Comparison of ENCODE assay signal across 8 mouse cellular contexts in the genomic region with DNA sequence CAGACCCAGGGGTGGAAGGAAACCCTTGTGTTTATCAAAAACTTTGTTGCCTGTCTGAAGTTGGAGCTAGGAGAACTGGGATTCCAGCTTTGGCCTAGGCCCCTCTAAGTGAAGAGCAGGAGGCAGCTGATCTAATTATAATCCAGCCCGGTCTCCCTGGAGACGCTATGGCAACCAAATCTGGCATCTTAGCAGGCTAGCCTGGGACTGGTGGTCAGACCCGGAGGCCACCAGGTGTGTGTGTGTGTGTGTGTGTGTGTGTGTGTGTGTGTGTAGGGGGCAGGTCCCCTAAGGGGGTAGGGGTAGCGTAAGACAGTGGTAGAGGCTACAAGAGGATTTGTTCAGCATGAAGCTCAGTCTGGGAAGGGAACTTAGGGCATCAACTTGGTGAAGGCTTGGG. TPM values are rescaled to one million over a fixed set of nuclear protein-coding genes. Genes with fewer than 3 reads are reported as not detected.
A peak's percentile ranks its signal among the peaks of the same experiment; 100 is the strongest.
DNase-seq lines count a peak whose midpoint lies in the region; ATAC-seq lines count a peak whose summit lies in the region.

No protein-coding gene starts in this region.

- 0 out of 2 replicates have a peak overlapping the region, but pooled peaks have one; percentile 53 for H3K4me3 ChIP-seq in embryonic facial prominence, embryonic 12.5 days
- H3K4me3 ChIP-seq in hindbrain, embryonic 13.5 days = peak overlapping the region; percentile 64; the same call in 1 of the 2 replicates
- H3K4me3 ChIP-seq in liver, embryonic 15.5 days (replicated peaks) = no peak overlapping the region

- peaks cover 14% of the 10 kb centered on the region for H3K36me3 ChIP-seq in embryonic facial prominence, embryonic 12.5 days
- H3K36me3 ChIP-seq in hindbrain, embryonic 13.5 days = peaks cover 23% of the 10 kb centered on the region
- peaks cover 3% of the 10 kb centered on the region; the same call in 1 of the 2 replicates for H3K36me3 ChIP-seq in liver, embryonic 15.5 days (replicated peaks)

- peak overlapping the region; percentile 27; the same call in 1 of the 2 replicates for H3K9ac ChIP-seq in embryonic facial prominence, embryonic 12.5 days
- H3K9ac ChIP-seq in hindbrain, embryonic 13.5 days = peak overlapping the region; percentile 85
- 0 out of 2 replicates have a peak overlapping the region, but pooled peaks have one; percentile 32 for H3K9ac ChIP-seq in liver, embryonic 15.5 days

- peaks cover 38% of the 10 kb centered on the region for H3K4me1 ChIP-seq in embryonic facial prominence, embryonic 12.5 days
- H3K4me1 ChIP-seq in hindbrain, embryonic 13.5 days (replicated peaks) = peaks cover 52% of the 10 kb centered on the region
- peaks cover 43% of the 10 kb centered on the region for H3K4me1 ChIP-seq in liver, embryonic 15.5 days (replicated peaks)

- peak overlapping the region; percentile 65 for H3K4me2 ChIP-seq in embryonic facial prominence, embryonic 12.5 days (replicated peaks)
- peak overlapping the region; percentile 72 for H3K4me2 ChIP-seq in hindbrain, embryonic 13.5 days
- H3K4me2 ChIP-seq in liver, embryonic 15.5 days = peak overlapping the region; percentile 92

- H3K9me3 ChIP-seq in embryonic facial prominence, embryonic 12.5 days = no peaks in the 10 kb centered on the region
- H3K9me3 ChIP-seq in hindbrain, embryonic 13.5 days = no peaks in the 10 kb centered on the region
- H3K9me3 ChIP-seq in liver, embryonic 15.5 days (replicated peaks) = no peaks in the 10 kb centered on the region

- WGBS in embryonic facial prominence, embryonic 12.5 days = 39% methylated on average over 4 of the region's 4 CpGs
- WGBS in hindbrain, embryonic 13.5 days = 24% methylated on average over 4 of the region's 4 CpGs
- WGBS in liver, embryonic 15.5 days (ENCODE audit: insufficient replicate concordance) = 77% methylated on average over 4 of the region's 4 CpGs

- H3K27ac ChIP-seq in embryonic facial prominence, embryonic 12.5 days = peak overlapping the region; percentile 83
- peak overlapping the region; percentile 90 for H3K27ac ChIP-seq in hindbrain, embryonic 13.5 days
- peak overlapping the region; percentile 77; the same call in 1 of the 2 replicates for H3K27ac ChIP-seq in liver, embryonic 15.5 days (replicated peaks)

- no peaks in the 10 kb centered on the region for H3K27me3 ChIP-seq in embryonic facial prominence, embryonic 12.5 days
- no peaks in the 10 kb centered on the region for H3K27me3 ChIP-seq in hindbrain, embryonic 13.5 days
- no peaks in the 10 kb centered on the region; the same call in 1 of the 2 replicates for H3K27me3 ChIP-seq in liver, embryonic 15.5 days

- ATAC-seq in embryonic facial prominence, embryonic 12.5 days (ENCODE audit: insufficient number of reproducible peaks, insufficient read depth, low FRiP score, low TSS enrichment) = peak; percentile 70
- ATAC-seq in hindbrain, embryonic 13.5 days (ENCODE audit: low FRiP score) = peak; percentile 45
- no peak for ATAC-seq in liver, embryonic 15.5 days (ENCODE audit: insufficient read depth)

- peak; percentile 66 for DNase-seq in layer of hippocampus, adult 11-12 months (ENCODE audit: low spot score)
- DNase-seq in layer of hippocampus, postnatal 36 days = no peak
- DNase-seq in right cerebral cortex, postnatal 14 days = peak; percentile 68
- no peak for DNase-seq in cerebellum, adult 18-20 months
- DNase-seq in spleen, postnatal 10 days (ENCODE audit: low spot score in 2 of 2) = no peak

RNA-seq across cellular contexts. Expression of a gene that starts 10.5 kb away (rescaled TPM):
- 10 to 100 TPM; 32.0 to 37.2 TPM for total RNA-seq in layer of hippocampus, postnatal 36 days (2021)
- polyA plus RNA-seq in embryonic facial prominence, embryonic 12.5 days (2016; fragmentation: Nextera tagmentation; extraction: Ambion mirVana) = 53.1 and 58.3 TPM in 2 replicates
- polyA plus RNA-seq in hindbrain, embryonic 13.5 days (2015; fragmentation: Nextera tagmentation; extraction: Ambion mirVana) = 58.0 and 59.4 TPM in 2 replicates
- polyA plus RNA-seq in liver, embryonic 15.5 days (2015; fragmentation: Nextera tagmentation; extraction: Ambion mirVana) = 18.7 and 19.4 TPM in 2 replicates

RNA-seq across cellular contexts. Expression of a gene that starts 11.5 kb away (rescaled TPM):
- 10 to 100 TPM; 16.6 to 18.1 TPM for total RNA-seq in layer of hippocampus, postnatal 36 days (2021)
- polyA plus RNA-seq in embryonic facial prominence, embryonic 12.5 days (2016; fragmentation: Nextera tagmentation; extraction: Ambion mirVana) = 44.5 and 46.0 TPM in 2 replicates
- polyA plus RNA-seq in hindbrain, embryonic 13.5 days (2015; fragmentation: Nextera tagmentation; extraction: Ambion mirVana) = 66.4 and 69.1 TPM in 2 replicates
- polyA plus RNA-seq in liver, embryonic 15.5 days (2015; fragmentation: Nextera tagmentation; extraction: Ambion mirVana) = 12.5 and 15.9 TPM in 2 replicates

RNA-seq across cellular contexts. Expression of a gene that starts 13.6 kb away (rescaled TPM):
- total RNA-seq in layer of hippocampus, postnatal 36 days (2021) = not detected
- not detected in 2 replicates for polyA plus RNA-seq in embryonic facial prominence, embryonic 12.5 days (2016; fragmentation: Nextera tagmentation; extraction: Ambion mirVana)
- polyA plus RNA-seq in hindbrain, embryonic 13.5 days (2015; fragmentation: Nextera tagmentation; extraction: Ambion mirVana) = not detected in 2 replicates
- not detected in 2 replicates for polyA plus RNA-seq in liver, embryonic 15.5 days (2015; fragmentation: Nextera tagmentation; extraction: Ambion mirVana)

RNA-seq across cellular contexts. Expression of a gene that starts 21.6 kb away (rescaled TPM):
- total RNA-seq in layer of hippocampus, postnatal 36 days (2021) = under 1 TPM in 1 of 2 experiments, not detected in 1; 0.18 TPM
- polyA plus RNA-seq in embryonic facial prominence, embryonic 12.5 days (2016; fragmentation: Nextera tagmentation; extraction: Ambion mirVana) = 1.4 and 2.0 TPM in 2 replicates
- 1.0 and 1.2 TPM in 2 replicates for polyA plus RNA-seq in hindbrain, embryonic 13.5 days (2015; fragmentation: Nextera tagmentation; extraction: Ambion mirVana)
- polyA plus RNA-seq in liver, embryonic 15.5 days (2015; fragmentation: Nextera tagmentation; extraction: Ambion mirVana) = 0.03 and 0.17 TPM in 2 replicates

RNA-seq across cellular contexts. Expression of a gene that starts 29.7 kb away (rescaled TPM):
- 10 to 100 TPM; 25.1 to 34.4 TPM for total RNA-seq in layer of hippocampus, postnatal 36 days (2021)
- polyA plus RNA-seq in embryonic facial prominence, embryonic 12.5 days (2016; fragmentation: Nextera tagmentation; extraction: Ambion mirVana) = 51.3 and 58.5 TPM in 2 replicates
- polyA plus RNA-seq in hindbrain, embryonic 13.5 days (2015; fragmentation: Nextera tagmentation; extraction: Ambion mirVana) = 20.9 and 21.6 TPM in 2 replicates
- 8.5 and 9.0 TPM in 2 replicates for polyA plus RNA-seq in liver, embryonic 15.5 days (2015; fragmentation: Nextera tagmentation; extraction: Ambion mirVana)

Comparison
In these comparisons a context has a peak if more than half of its experiments do, and no peak if none do; other contexts are left out.
1. DNase-seq: peak in layer of hippocampus, adult 11-12 months (single experiment) and right cerebral cortex, postnatal 14 days (single experiment); none in layer of hippocampus, postnatal 36 days (0 of 2), cerebellum, adult 18-20 months (0 of 2) and spleen, postnatal 10 days (0 of 2).
2. H3K9ac ChIP-seq: peak in every context shown above with its lines; median percentile 85 in hindbrain, embryonic 13.5 days; 32 in liver, embryonic 15.5 days; 27 in embryonic facial prominence, embryonic 12.5 days.
3. Peak in every context shown above with its lines, with median percentiles within 50 percentile points of each other: H3K27ac ChIP-seq and H3K4me2 ChIP-seq.